Mouse (Mus musculus) gastrocnemius, adult 18-20 months (tissue): ENCODE measurements around the gene Gdpd1. TPM values are rescaled to one million over a fixed set of nuclear protein-coding genes. Genes with fewer than 3 reads are reported as not detected.
A peak's percentile ranks its signal among the peaks of the same experiment; 100 is the strongest.
"Not testable (repeated sequence)": the region's sequence is repeated elsewhere in the genome, so short reads cannot be mapped to it uniquely, and the experiment has no call there.

Experiments
- DNase-seq: peaks from one replicate; pipeline ENCODE4 v3.0.0; 2021; ENCODE audit warnings: low spot score
- total RNA-seq, 2 experiments: library from RNA; stranded (reverse); gene quantifications; 2 replicates each; pipeline ENCODE4 v1.2.3; 2021

The Gdpd1 gene
- total RNA-seq, 2 experiments from 2014 or later, result 4.2 to 4.6 TPM

- peak; percentile 29 for DNase-seq
These were observed 47.6 kb downstream of the Gdpd1 start for GRCm38 (mm10) chr11:87026096-87026875.

GRCm38 (mm10) chr11:87025351-87025750 is 48.5 kb downstream of the Gdpd1 start:
- DNase-seq, result peak; percentile 47

- DNase-seq, result not testable (repeated sequence)
These were observed 50.6 kb downstream of the Gdpd1 start for GRCm38 (mm10) chr11:87023240-87023639.

- DNase-seq, result no peak
These were observed 51.1 kb downstream of the Gdpd1 start for GRCm38 (mm10) chr11:87022765-87023164.

- no peak for DNase-seq
These were observed 52.3 kb downstream of the Gdpd1 start for GRCm38 (mm10) chr11:87021551-87021950.

- DNase-seq, result no peak
These were observed 53.4 kb downstream of the Gdpd1 start for GRCm38 (mm10) chr11:87020449-87020848.

GRCm38 (mm10) chr11:87019431-87019830 is 54.4 kb downstream of the Gdpd1 start:
- DNase-seq, result no peak

GRCm38 (mm10) chr11:87018081-87018480 is 55.8 kb downstream of the Gdpd1 start:
- DNase-seq, result no peak

- no peak for DNase-seq
These were observed 58.2 kb downstream of the Gdpd1 start for GRCm38 (mm10) chr11:87015691-87016090.

GRCm38 (mm10) chr11:87010476-87010875 is 63.4 kb downstream of the Gdpd1 start:
- DNase-seq, result peak; percentile 80

GRCm38 (mm10) chr11:87007371-87007770 is 66.5 kb downstream of the Gdpd1 start:
- no peak for DNase-seq

GRCm38 (mm10) chr11:87004960-87005755 is 68.7 kb downstream of the Gdpd1 start:
- no peak for DNase-seq

GRCm38 (mm10) chr11:87002078-87002829 is 71.6 kb downstream of the Gdpd1 start:
- DNase-seq, result no peak

- no peak for DNase-seq
These were observed 72.6 kb downstream of the Gdpd1 start for GRCm38 (mm10) chr11:87001217-87001616.

- no peak for DNase-seq
These were observed 77.6 kb downstream of the Gdpd1 start for GRCm38 (mm10) chr11:86996266-86996665.

- no peak for DNase-seq
These were observed 78.1 kb downstream of the Gdpd1 start for GRCm38 (mm10) chr11:86995625-86996221.

- no peak for DNase-seq
These were observed 78.9 kb downstream of the Gdpd1 start for GRCm38 (mm10) chr11:86994791-86995624.

- no peak for DNase-seq
These were observed 79.5 kb downstream of the Gdpd1 start for GRCm38 (mm10) chr11:86994330-86994729.

- DNase-seq, result peak; percentile 96
These were observed 80.5 kb downstream of the Gdpd1 start, which contains the start of gene Ypel2 for GRCm38 (mm10) chr11:86993041-86994037. Gene Ypel2 (minus strand): TSS chr11:86993707.
